In the genomic region with DNA sequence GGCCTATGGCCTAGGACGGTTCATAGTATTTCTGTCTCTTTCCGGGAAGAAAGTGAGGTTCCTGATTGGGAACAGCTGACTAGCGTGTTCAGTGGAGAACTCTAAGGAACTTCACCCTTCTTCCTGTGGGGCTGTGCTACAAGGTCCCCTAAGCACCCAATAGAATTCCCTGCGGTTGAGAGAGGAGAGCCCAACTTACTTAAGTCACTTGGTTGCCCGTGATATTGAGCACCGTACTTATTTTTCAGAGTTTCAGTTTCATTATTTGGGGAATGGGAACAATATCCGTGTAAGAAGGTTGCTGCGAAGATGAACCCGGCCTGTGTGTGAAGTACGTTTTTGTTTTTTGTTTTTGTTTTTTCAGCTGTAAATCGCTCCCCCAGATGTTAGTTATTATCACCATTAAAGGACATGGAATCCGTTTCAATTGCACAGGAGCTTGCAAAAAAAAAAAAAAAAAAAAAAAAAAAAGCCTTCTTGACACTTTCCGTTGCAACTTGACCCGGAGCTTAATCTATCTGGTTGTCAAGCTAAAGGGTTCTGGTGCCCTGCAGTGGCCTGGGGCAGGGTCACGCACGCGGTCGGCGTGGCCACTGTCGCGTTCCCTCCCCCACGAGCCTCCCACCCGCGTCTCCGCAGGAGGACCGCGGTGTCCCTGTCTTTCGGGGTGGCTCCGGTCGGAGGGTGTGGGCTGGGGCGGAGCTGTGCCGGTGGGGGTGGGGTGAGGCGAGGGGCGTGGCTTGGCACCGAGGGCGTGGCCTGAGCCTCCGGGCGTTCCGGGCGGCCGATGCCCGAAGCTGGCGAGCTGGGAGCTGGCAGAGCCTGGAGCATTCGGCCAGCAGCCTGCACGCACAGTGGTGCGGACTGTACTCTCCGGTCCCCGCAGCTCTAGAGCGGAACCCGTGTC, we compare ENCODE assay signal across 8 mouse cellular contexts. TPM values are rescaled to one million over a fixed set of nuclear protein-coding genes. Genes with fewer than 3 reads are reported as not detected.
A peak's percentile ranks its signal among the peaks of the same experiment; 100 is the strongest.
DNase-seq lines count a peak whose midpoint lies in the region; ATAC-seq lines count a peak whose summit lies in the region.

A gene (plus strand): TSS at position 751 of the 907 bp plus-strand sequence.

- ATAC-seq in megakaryocyte progenitor cell, adult 5-6 weeks (replicated peaks; ENCODE audit: poor library complexity) = peak; percentile 80

- DNase-seq in adrenal gland, adult (ENCODE audit: inconsistent age in 2 of 2, low spot score in 1 of 2) = peak; percentile 95 to 99
- DNase-seq in embryo, embryonic 10 days (ENCODE audit: low spot score) = peak; percentile 86
- peak; percentile 96 for DNase-seq in gastrocnemius, postnatal 10 days
- DNase-seq in induced T-regulatory cell, adult 2 months (ENCODE audit: low read depth) = peak; percentile 92
- peak; percentile 46 to 85 for DNase-seq in left cerebral cortex, postnatal 10 days (ENCODE audit: extremely low spot score in 1 of 2, low spot score in 2 of 2)
- DNase-seq in right cerebral cortex, postnatal 10 days (ENCODE audit: low spot score in 2 of 2) = peak; percentile 71 to 84
- peak; percentile 95 for DNase-seq in urinary bladder, postnatal 25 days (ENCODE audit: low spot score)

- intact Hi-C loops in left cerebral cortex, postnatal 10 days (cut with DNase I) = no loop called here

RNA-seq across cellular contexts. Expression of the gene that starts here (rescaled TPM):
- 10 to 100 TPM; 30.0 to 31.5 TPM for total RNA-seq in gastrocnemius, postnatal 10 days (2021)
- 1 to 10 TPM; 5.2 to 8.9 TPM for total RNA-seq in left cerebral cortex, postnatal 10 days (2021)
- 78.6 and 86.8 TPM in 2 replicates for total RNA-seq in megakaryocyte progenitor cell, adult 5-6 weeks (2015)
- total RNA-seq in megakaryocyte progenitor cell, adult 5-6 weeks (2017) = 34.1 and 44.3 TPM in 2 replicates

Comparison
In these comparisons a context has a peak if more than half of its experiments do, and no peak if none do; other contexts are left out.
1. Peak in every context shown above with its lines: DNase-seq and ATAC-seq.